Mouse (Mus musculus) right cerebral cortex, postnatal 25 days (tissue): ENCODE results near the gene Tnnt2.

Experiments used
- DNase-seq: peaks from one replicate; pipeline ENCODE4 v3.0.0; 2022

Tnnt2 gene

GRCm38 (mm10) chr1:135835716-135836483 lies at the start of gene Tnnt2:
Gene Tnnt2, plus strand, starts transcription at chr1:135836354.
- DNase-seq = no peak

GRCm38 (mm10) chr1:135787799-135788198 lies 48.4 kb upstream of the Tnnt2 start:
- peak; percentile 54 for DNase-seq

- DNase-seq = no peak
These were observed 47.4 kb upstream of the Tnnt2 start for GRCm38 (mm10) chr1:135788708-135789107.

DNA sequence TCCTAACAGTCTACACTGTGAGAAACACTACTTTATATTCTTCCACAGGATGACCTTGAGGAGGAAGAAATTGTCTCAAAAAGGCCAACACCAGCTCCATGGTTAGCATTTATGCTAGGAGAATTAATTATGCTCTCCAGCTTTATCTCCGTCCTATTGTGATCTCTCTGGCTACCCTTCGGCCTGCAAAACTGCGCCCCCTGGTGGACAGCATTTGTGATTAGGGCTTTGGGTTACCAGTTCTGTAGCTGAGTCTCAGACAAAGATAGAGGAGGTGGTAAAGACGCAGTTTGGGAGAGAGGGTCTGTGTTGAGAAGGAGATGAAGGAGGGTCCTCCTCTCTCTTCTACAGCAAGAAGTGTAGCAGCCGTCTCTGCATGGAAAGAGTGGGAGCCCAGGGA lies 46.3 kb upstream of the Tnnt2 start:
- DNase-seq = no peak

DNA sequence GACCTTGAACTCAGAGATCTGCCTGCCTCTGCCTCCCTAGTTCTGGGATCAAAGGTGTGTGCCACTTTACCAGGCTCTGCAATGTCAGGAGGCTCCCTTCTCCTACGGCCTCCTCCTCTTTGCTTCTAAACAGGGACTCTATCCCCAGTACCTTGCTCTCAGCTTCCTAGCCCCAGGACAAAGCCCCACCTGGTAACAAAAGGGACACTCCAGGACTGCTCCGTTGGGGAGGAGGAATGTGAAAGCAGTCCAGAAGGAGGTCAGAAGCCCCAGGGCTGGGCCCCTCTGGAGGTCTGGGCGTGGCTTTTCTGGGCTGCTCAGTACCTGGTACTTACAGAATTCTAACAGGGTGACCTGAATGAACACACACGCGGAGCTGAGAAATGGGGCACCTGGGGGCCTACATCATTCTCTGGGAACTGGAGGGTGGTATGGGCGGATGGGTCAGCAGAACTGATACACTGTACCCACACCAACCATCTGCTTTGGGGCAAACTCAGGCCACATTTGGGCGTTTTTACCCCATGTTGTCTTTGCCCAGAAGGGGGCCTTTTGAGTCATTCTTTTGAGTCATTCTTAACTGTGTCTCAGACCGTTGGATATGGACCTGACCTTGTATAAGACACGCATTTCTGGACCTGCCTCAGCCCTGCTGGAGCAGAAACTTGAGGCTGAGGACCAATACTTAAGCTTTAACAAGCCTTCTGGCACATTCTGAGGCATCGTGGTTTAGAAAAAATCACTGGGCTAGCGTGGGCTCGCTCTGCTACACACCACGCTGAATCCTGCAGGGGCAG lies 43.8 kb upstream of the Tnnt2 start:
- no peak for DNase-seq

DNA sequence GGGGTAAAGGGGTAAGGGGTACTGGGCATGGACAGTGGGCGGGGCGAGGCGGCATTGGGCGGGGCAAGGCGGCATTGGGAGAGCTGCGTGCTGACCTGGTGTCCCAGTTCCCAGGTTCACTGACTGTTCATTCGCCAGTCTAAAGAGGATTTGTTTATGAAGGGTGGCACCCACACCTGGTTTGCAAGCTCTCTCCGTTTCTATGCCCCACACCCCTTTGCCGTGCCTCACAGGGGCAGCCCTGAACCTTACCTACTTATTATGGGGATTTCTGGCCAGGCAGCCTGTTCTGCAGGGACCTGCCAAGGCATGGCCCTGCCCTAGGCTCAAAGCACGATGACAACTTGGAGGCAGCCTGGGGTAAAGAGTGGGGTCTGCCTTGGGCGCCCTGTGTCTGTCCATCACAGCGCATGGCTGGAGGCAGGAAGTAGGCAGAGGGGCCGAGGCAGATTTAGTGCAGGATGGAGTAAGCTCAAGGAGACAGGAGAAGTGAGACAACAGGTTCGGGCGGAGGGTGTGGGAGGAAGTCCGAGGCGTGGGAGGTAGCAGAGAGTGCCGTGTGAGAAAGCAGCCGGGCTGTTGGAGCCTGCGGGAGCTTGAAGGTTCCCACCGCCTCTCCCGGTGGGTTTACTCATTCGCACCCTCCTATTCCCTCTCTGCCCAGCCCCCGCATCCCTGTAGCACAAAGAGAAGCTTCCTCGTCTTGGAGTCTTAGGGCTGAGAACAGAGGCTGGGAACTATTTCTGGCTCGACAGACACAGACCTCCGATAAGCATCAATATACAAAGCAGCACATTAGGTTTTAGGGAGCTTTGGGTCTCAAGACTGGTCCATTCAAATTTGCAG lies 42.6 kb upstream of the Tnnt2 start:
- peak; percentile 80 for DNase-seq

- no peak for DNase-seq
These were observed 41.7 kb upstream of the Tnnt2 start for GRCm38 (mm10) chr1:135794216-135795134.

- DNase-seq = no peak
These were observed 37.7 kb upstream of the Tnnt2 start for GRCm38 (mm10) chr1:135798492-135798891.

DNA sequence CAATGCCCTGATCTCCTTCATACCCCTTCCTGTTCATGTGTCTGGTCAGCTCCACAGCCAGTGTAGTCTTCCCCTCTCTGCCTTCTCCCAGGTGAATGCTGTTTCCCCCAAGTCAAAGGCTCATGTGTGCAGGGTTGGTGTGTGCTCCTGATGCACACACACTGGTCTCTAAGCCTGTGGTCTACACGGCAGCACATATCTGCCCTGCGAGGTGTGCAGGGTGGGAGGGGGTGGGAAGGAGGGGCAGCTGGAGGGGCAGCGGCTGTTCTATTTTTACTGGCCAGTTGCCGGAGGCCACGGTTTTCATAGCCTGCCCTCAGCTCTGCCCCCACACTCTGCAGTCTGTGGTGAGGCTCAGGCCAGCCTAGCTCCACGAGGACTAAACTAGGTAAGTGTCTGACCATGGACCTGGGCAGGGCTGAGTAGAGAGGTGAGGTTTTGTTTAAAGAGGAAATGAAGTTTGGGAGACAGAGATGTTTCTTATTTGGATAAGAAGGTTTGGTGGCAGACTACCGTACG lies 37.0 kb upstream of the Tnnt2 start:
- no peak for DNase-seq

GRCm38 (mm10) chr1:135800192-135800950 lies 35.8 kb upstream of the Tnnt2 start:
- DNase-seq = no peak

DNA sequence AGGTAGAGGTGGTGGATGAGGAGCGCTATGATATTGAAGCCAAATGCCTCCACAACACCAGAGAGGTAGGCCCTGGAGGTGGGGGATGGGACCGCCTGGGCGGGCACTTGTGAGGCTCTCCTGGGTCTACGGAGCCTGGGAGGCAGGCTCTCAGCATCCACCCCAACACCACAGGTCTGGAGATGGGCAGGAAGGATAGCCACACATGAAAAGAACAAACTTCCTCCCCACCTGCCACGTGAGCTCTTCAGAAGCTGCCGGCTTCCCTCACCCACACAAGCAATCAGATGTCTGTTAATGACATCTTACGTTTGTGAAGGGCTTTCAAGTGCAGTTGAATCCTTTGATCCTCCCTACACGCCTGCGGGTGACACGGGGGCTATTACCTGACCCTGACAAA lies 28.6 kb upstream of the Tnnt2 start:
- no peak for DNase-seq

DNA sequence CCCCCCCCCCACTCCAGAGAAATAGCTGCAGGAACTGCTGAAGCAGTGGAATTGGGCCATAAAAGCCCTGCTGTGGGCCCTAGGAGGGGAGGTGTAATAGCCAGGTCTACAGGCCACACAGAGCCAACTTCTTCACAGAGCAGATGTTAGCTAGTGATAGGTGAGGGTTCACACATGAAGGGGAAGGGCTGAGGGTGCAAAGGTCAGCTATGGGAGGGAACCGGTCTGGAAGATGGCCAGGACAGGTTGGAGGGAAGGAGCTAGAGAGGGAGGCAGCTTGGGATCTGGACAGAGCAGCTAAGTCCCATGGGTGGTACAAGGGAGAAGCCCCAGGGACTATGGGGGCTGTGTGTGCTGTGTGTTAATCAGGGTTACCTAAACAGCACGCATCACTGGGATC lies 26.0 kb upstream of the Tnnt2 start:
- no peak for DNase-seq

DNA sequence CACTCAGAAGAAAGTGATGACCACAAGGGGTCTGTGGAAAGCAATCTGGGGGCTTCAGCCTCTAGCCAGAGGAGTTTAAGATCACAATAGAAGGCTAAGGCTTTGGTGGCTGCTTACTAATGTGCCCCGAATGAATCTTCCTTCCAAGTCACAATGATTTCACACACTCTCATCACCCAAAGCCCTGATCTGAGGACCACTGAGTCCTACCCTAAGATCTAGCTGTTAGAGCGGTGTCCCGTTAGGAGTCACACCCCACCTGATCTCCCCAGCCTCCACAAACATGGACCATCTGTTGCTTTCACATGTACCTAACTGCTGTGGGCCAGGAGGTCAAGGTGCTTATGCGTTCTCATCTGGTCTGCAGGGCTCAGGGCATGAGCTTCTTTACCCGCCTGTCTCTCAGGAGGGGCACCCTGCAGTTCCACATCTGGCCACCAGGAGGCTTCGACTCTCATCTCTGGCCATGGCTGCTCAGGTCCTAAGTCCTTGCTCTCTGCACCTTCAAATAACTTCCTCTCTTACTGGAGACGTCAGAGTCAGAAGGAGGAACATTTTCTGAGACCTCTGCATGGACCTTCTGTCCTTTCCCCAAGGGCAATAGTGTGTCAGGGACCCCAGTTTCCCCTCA lies 25.0 kb upstream of the Tnnt2 start:
- DNase-seq = peak; percentile 63

DNA sequence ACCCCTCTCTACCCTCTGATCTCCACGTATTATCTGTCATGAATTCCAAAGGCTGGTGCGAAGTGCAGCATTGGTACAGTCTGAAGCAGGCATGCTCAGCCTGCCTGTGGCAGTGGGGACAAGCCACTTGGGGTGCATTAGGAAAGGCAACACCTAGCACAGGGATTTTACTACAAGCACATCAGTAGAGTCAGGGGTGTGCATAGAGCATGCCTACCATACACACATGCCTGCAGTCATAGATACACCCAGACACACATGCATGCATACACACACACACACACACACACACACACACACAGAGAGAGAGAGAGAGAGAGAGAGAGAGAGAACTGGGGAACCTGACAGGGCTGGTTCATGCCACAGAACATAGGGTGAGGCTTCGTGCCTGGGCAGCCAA lies 23.9 kb upstream of the Tnnt2 start:
- DNase-seq = no peak

- DNase-seq = no peak
These were observed 23.5 kb upstream of the Tnnt2 start for GRCm38 (mm10) chr1:135812618-135813017.

DNA sequence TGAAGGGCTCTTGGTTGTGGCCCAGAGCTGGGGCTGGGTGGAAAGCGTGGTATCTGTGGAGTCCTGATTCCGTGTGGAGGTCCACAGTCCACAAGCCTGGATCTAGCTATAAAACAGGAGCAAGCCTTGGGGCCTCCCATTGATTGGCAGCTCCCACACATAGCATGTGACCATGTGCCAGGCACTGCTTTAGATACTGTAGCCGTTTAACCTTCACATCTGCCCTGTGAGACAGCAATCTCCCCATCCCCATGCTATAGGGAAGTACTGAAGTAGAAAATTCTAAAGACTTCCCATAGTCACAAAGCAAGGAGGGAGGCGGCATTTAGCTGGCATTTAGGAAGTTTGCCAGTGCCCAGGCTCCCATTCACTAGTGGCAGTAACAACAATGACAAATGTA lies 23.1 kb upstream of the Tnnt2 start:
- no peak for DNase-seq

- no peak for DNase-seq
These were observed 22.3 kb upstream of the Tnnt2 start for GRCm38 (mm10) chr1:135813687-135814395.

DNA sequence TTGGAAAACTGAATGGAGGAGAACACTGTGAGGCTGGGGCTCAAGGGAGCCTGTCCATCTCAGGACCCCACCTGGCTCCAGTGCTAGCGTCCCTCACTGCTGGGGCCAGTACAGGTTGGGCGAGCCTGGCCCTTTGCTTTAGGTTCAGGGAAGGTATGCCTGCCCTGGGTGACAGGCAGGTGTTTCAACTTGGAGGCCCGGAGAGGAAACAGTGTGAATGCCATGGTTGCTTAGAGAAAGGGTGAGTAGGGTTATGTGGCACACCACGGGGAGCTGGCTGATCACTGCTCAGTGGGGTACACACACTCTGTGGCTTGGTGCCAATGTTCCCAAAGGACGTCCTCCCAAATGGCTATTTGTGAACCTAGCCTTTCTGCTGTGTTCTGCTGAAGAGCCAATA lies 21.6 kb upstream of the Tnnt2 start:
- no peak for DNase-seq

- no peak for DNase-seq
These were observed 18.6 kb upstream of the Tnnt2 start for GRCm38 (mm10) chr1:135817595-135817994.

DNA sequence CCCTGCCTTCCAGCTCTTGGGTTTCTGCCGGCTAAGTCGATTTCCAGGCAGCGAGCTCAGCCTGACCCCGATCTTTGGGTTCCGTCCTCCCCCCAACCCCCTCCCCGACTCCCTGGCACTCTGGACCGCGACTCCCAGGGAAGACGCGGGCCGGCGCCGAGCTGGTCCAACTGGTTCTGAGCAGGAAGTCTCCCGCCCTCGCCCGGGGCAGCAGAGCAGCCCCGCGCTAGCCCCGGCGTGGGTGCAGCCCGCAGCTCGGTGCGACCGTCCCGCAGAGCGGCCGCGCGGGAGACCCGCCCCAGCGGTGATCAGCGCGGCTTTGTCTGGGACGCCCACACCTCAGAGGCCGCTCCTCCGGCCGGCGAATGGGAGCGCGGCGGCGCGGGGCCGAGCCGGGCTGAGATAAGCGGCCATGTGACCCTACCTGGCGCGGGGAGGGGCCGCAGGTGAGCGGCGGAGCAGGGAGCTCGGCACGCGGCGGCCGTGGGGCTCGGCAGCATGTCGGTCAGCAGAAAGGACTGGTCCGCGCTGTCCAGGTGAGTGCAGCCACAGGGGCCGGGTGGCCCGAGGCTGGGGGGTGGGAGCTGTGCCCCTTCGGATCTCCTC lies 17.6 kb upstream of the Tnnt2 start, which contains the start of gene Lad1:
Gene Lad1 (plus strand): TSS at position 118 of the 606 bp plus-strand sequence.
- DNase-seq = peak; percentile 31
